Mouse (Mus musculus): ENCODE results near the gene Fars2. TPM values are rescaled to one million over a fixed set of nuclear protein-coding genes. Genes with fewer than 3 reads are reported as not detected.

The Fars2 gene
- polyA plus RNA-seq, 1 experiment from 2014 or later: 32.5 TPM

- no peaks in the 10 kb centered on the region for H3K36me3 ChIP-seq (ENCODE audit: control insufficient read depth, insufficient read depth, low read length)
- peak overlapping the region; percentile 25 for H3K4me3 ChIP-seq (ENCODE audit: low read depth, low read length)
- peak overlapping the region; percentile 26; the same call in 1 of the 2 replicates for H3K4me2 ChIP-seq (ENCODE audit: low read depth, low read length)
- DNase-seq (ENCODE audit: low spot score) (no peak), ATAC-seq (ENCODE audit: low read depth) (no peak)
- peaks cover 18% of the 10 kb centered on the region; the same call in 1 of the 2 replicates for H3K4me1 ChIP-seq (ENCODE audit: control insufficient read depth, insufficient read depth, low read length)
- H3K9me3 ChIP-seq (ENCODE audit: control insufficient read depth, low read length): no peaks in the 10 kb centered on the region
- peaks cover 77% of the 10 kb centered on the region for H3K27me3 ChIP-seq (replicated peaks; ENCODE audit: control insufficient read depth, insufficient read depth, low read length)
- H3K27ac ChIP-seq (replicated peaks; ENCODE audit: low read depth, low read length): no peak overlapping the region
- H3K9ac ChIP-seq (ENCODE audit: low read depth, low read length): no peak overlapping the region
- WGBS: 1% methylated on average over 10 of the region's 10 CpGs
Measured at GRCm38 (mm10) chr13:36733566-36733965, 616.4 kb downstream of the Fars2 start.

GRCm38 (mm10) chr13:36733989-36734690 lies 616.9 kb downstream of the Fars2 start:
- no peak overlapping the region; the same call in 1 of the 2 replicates for H3K27ac ChIP-seq (replicated peaks; ENCODE audit: low read depth, low read length)
- ATAC-seq (ENCODE audit: low read depth) (no peak), DNase-seq (ENCODE audit: low spot score) (no peak)
- peak overlapping the region; percentile 79 for H3K4me2 ChIP-seq (ENCODE audit: low read depth, low read length)
- H3K9ac ChIP-seq (ENCODE audit: low read depth, low read length): no peak overlapping the region
- H3K36me3 ChIP-seq (ENCODE audit: control insufficient read depth, insufficient read depth, low read length): no peaks in the 10 kb centered on the region
- H3K9me3 ChIP-seq (ENCODE audit: control insufficient read depth, low read length): no peaks in the 10 kb centered on the region
- H3K27me3 ChIP-seq (replicated peaks; ENCODE audit: control insufficient read depth, insufficient read depth, low read length): peaks cover 71% of the 10 kb centered on the region
- peak overlapping the region; percentile 44 for H3K4me3 ChIP-seq (ENCODE audit: low read depth, low read length)
- peaks cover 18% of the 10 kb centered on the region; the same call in 1 of the 2 replicates for H3K4me1 ChIP-seq (ENCODE audit: control insufficient read depth, insufficient read depth, low read length)
- under 1% methylated on average over 26 of the region's 26 CpGs for WGBS

GRCm38 (mm10) chr13:36734731-36735571 lies 617.7 kb downstream of the Fars2 start, which contains the start of gene Nrn1:
Gene Nrn1 (minus strand): TSS chr13:36735131.
- under 1% methylated on average over 50 of the region's 50 CpGs for WGBS
- no peak within 1 kb of the TSS; the same call in 1 of the 2 replicates for H3K27ac ChIP-seq (replicated peaks; ENCODE audit: low read depth, low read length)
- peak within 1 kb of the TSS; percentile 32 for H3K9ac ChIP-seq (ENCODE audit: low read depth, low read length)
- H3K36me3 ChIP-seq (ENCODE audit: control insufficient read depth, insufficient read depth, low read length): no peaks in the 10 kb centered on the region
- ATAC-seq (ENCODE audit: low read depth) (no peak), DNase-seq (ENCODE audit: low spot score) (no peak)
- peak within 1 kb of the TSS; percentile 79 for H3K4me2 ChIP-seq (ENCODE audit: low read depth, low read length)
- no peaks in the 10 kb centered on the region for H3K9me3 ChIP-seq (ENCODE audit: control insufficient read depth, low read length)
- H3K4me3 ChIP-seq (ENCODE audit: low read depth, low read length): peak within 1 kb of the TSS; percentile 44
- peaks cover 18% of the 10 kb centered on the region; the same call in 1 of the 2 replicates for H3K4me1 ChIP-seq (ENCODE audit: control insufficient read depth, insufficient read depth, low read length)
- peaks cover 63% of the 10 kb centered on the region for H3K27me3 ChIP-seq (replicated peaks; ENCODE audit: control insufficient read depth, insufficient read depth, low read length)

GRCm38 (mm10) chr13:36735901-36736618 lies 618.8 kb downstream of the Fars2 start:
- H3K36me3 ChIP-seq (ENCODE audit: control insufficient read depth, insufficient read depth, low read length): no peaks in the 10 kb centered on the region
- H3K9me3 ChIP-seq (ENCODE audit: control insufficient read depth, low read length): no peaks in the 10 kb centered on the region
- ATAC-seq (ENCODE audit: low read depth) (peak; percentile 94), DNase-seq (ENCODE audit: low spot score) (peak; percentile 90)
- peak overlapping the region; percentile 44 for H3K4me3 ChIP-seq (ENCODE audit: low read depth, low read length)
- peak overlapping the region; percentile 32 for H3K9ac ChIP-seq (ENCODE audit: low read depth, low read length)
- H3K4me1 ChIP-seq (ENCODE audit: control insufficient read depth, insufficient read depth, low read length): peaks cover 18% of the 10 kb centered on the region; the same call in 1 of the 2 replicates
- peaks cover 53% of the 10 kb centered on the region for H3K27me3 ChIP-seq (replicated peaks; ENCODE audit: control insufficient read depth, insufficient read depth, low read length)
- peak overlapping the region; percentile 79 for H3K4me2 ChIP-seq (ENCODE audit: low read depth, low read length)
- H3K27ac ChIP-seq (replicated peaks; ENCODE audit: low read depth, low read length): no peak overlapping the region; the same call in 1 of the 2 replicates
- 0% methylated on average over 17 of the region's 39 CpGs for WGBS

GRCm38 (mm10) chr13:36736619-36736996 lies 619.4 kb downstream of the Fars2 start:
- Histone ChIP-seq H3K4me2 (ENCODE audit: low read depth, low read length) (peak overlapping the region; percentile 79), H3K27ac (replicated peaks; ENCODE audit: low read depth, low read length) (no peak overlapping the region; the same call in 1 of the 2 replicates), H3K4me3 (ENCODE audit: low read depth, low read length) (peak overlapping the region; percentile 44), H3K9ac (ENCODE audit: low read depth, low read length) (peak overlapping the region; percentile 32; the same call in 1 of the 2 replicates), H3K36me3 (ENCODE audit: control insufficient read depth, insufficient read depth, low read length) (no peaks in the 10 kb centered on the region), H3K9me3 (ENCODE audit: control insufficient read depth, low read length) (no peaks in the 10 kb centered on the region), H3K27me3 (replicated peaks; ENCODE audit: control insufficient read depth, insufficient read depth, low read length) (peaks cover 47% of the 10 kb centered on the region), H3K4me1 (ENCODE audit: control insufficient read depth, insufficient read depth, low read length) (peaks cover 18% of the 10 kb centered on the region; the same call in 1 of the 2 replicates)
- DNase-seq (ENCODE audit: low spot score): peak; percentile 35
- WGBS: 5% methylated on average over 9 of the region's 9 CpGs
- ATAC-seq (ENCODE audit: low read depth): peak; percentile 41

- Histone ChIP-seq H3K36me3 (ENCODE audit: control insufficient read depth, insufficient read depth, low read length) (no peaks in the 10 kb centered on the region), H3K4me1 (ENCODE audit: control insufficient read depth, insufficient read depth, low read length) (0 out of 2 replicates have a peak, but pooled peaks cover 3% of the 10 kb centered on the region), H3K27ac (replicated peaks; ENCODE audit: low read depth, low read length) (no peak overlapping the region), H3K9me3 (ENCODE audit: control insufficient read depth, low read length) (no peaks in the 10 kb centered on the region), H3K4me3 (ENCODE audit: low read depth, low read length) (no peak overlapping the region), H3K4me2 (ENCODE audit: low read depth, low read length) (no peak overlapping the region), H3K9ac (ENCODE audit: low read depth, low read length) (no peak overlapping the region), H3K27me3 (replicated peaks; ENCODE audit: control insufficient read depth, insufficient read depth, low read length) (no peaks in the 10 kb centered on the region)
- ATAC-seq (ENCODE audit: low read depth) (no peak), DNase-seq (ENCODE audit: low spot score) (no peak)
- 45% methylated on average over 2 of the region's 2 CpGs for WGBS
Measured at GRCm38 (mm10) chr13:36750056-36750455, 632.8 kb downstream of the Fars2 start.

- 61% methylated on average over 3 of the region's 3 CpGs for WGBS
Measured at GRCm38 (mm10) chr13:36751861-36752260, 634.6 kb downstream of the Fars2 start.

GRCm38 (mm10) chr13:36766801-36767200 lies 649.6 kb downstream of the Fars2 start:
- H3K9me3 ChIP-seq (ENCODE audit: control insufficient read depth, low read length): no peaks in the 10 kb centered on the region
- H3K9ac ChIP-seq (ENCODE audit: low read depth, low read length): no peak overlapping the region
- DNase-seq (ENCODE audit: low spot score): peak; percentile 16
- H3K27me3 ChIP-seq (replicated peaks; ENCODE audit: control insufficient read depth, insufficient read depth, low read length): no peaks in the 10 kb centered on the region
- no peak overlapping the region for H3K27ac ChIP-seq (replicated peaks; ENCODE audit: low read depth, low read length)
- H3K4me2 ChIP-seq (ENCODE audit: low read depth, low read length): no peak overlapping the region
- H3K36me3 ChIP-seq (ENCODE audit: control insufficient read depth, insufficient read depth, low read length): no peaks in the 10 kb centered on the region
- no peak for ATAC-seq (ENCODE audit: low read depth)
- 54% methylated on average over 2 of the region's 2 CpGs for WGBS
- no peak overlapping the region for H3K4me3 ChIP-seq (ENCODE audit: low read depth, low read length)
- no peaks in the 10 kb centered on the region for H3K4me1 ChIP-seq (ENCODE audit: control insufficient read depth, insufficient read depth, low read length)

More at GRCm38 (mm10) chr13:36751861-36752260, 634.6 kb downstream of the Fars2 start:
- ATAC-seq (ENCODE audit: low read depth): no peak
- H3K4me3 ChIP-seq (ENCODE audit: low read depth, low read length): no peak overlapping the region
- H3K4me1 ChIP-seq (ENCODE audit: control insufficient read depth, insufficient read depth, low read length): 0 out of 2 replicates have a peak, but pooled peaks cover 3% of the 10 kb centered on the region
- H3K27ac ChIP-seq (replicated peaks; ENCODE audit: low read depth, low read length): no peak overlapping the region
- H3K27me3 ChIP-seq (replicated peaks; ENCODE audit: control insufficient read depth, insufficient read depth, low read length): no peaks in the 10 kb centered on the region
- DNase-seq (ENCODE audit: low spot score): no peak
- H3K36me3 ChIP-seq (ENCODE audit: control insufficient read depth, insufficient read depth, low read length): no peaks in the 10 kb centered on the region
- H3K4me2 ChIP-seq (ENCODE audit: low read depth, low read length): no peak overlapping the region
- H3K9me3 ChIP-seq (ENCODE audit: control insufficient read depth, low read length): no peaks in the 10 kb centered on the region
- no peak overlapping the region for H3K9ac ChIP-seq (ENCODE audit: low read depth, low read length)

All from embryonic facial prominence, embryonic 14.5 days (tissue).